Mouse (Mus musculus) lung, adult 10 weeks (tissue): ENCODE results near the gene Ccr1l1. TPM values are rescaled to one million over a fixed set of nuclear protein-coding genes. Genes with fewer than 3 reads are reported as not detected.

Experiments
- polyA plus RNA-seq: library from polyadenylated mRNA; stranded (reverse); fragments of 350-450 nt; fragmentation: Illumina TruSeq; extraction: RNeasy Lipid Tissue Mini Kit (QIAGEN cat#74804); gene quantifications from one replicate; pipeline ENCODE4 v1.2.3, GENCODE M21; 2014; ENCODE audit warnings: low read depth, low replicate concordance; ENCODE audit not compliant: insufficient read depth

Gene Ccr1l1
- polyA plus RNA-seq, result not detected

DNA sequence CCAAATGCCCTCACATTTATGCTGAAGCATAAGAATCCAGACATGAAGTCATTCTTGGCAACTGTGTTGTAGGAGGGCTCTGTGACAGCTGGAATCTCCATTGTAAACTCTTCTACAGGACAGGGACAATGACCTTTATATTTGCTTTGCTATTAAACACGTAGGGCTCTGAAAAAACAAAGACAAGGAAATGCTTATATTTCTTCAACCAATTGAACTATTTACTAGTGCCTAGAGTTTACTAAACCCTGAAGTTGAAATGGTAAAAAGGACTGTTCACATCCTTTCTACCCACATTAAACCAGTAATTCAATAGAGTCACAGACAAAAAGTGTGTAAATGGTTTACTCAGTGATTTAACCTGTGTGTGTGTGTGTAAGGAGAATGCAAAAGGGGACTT, at the start of gene Ccr1l1:
Gene Ccr1l1 (minus strand): TSS at position 101 of the 400 bp plus-strand sequence.

DNA sequence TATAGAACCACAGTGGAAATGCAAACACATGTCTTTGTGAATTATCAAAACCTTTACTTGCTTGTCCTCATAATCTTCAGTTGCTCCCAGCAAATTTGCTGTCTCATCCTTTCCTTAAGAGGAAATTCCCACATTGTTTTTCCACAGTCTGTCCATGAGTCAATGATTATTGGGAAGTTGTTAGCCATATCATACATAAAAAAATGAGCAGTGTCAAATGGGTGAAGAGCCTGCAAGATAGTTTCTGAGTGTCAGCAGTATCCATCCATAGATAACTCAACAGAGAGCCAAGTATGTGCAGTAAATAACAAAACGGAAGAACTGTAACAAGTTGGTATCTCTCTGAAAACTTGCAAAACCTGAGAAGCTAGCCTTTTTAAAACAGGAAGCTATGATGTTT, 43.5 kb upstream of the Ccr1l1 start, which contains the start of gene Ccr3:
Gene Ccr3 (plus strand): TSS at position 301 of the 400 bp plus-strand sequence.

DNA sequence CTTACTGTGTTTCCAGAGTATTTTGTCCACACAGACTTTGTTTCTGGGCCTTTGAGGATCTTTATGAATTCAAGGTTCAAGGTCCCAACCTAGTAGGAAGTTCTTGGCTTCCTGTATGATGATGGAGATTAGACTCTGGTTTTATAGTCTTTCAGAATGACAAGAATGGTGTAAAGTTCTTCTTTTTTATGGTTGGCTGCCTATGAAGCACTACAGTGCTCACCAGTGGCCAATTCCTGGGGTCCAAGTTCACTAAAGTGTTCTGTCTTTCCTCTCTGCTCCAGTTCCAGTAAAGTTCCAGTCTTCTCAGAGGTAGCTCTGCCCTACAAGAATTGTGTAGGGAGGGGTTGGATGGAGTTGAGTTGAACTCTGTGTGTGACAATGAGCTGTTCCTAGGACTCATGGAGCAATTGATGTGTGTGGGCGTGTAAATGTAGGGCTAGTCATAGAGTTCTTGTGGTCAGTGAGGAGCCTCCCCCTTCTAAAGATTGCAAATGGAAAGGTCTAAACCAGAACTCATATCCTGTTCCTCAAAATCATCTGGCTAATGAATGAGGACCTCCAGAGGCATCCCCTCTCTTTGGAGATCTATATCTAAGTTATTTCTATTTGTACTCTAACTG, 9.8 kb downstream of the Ccr1l1 start, which contains the start of gene Ccr1:
Gene Ccr1 (minus strand): TSS at position 403 of the 623 bp plus-strand sequence.

Other genes with a start within 250 kb of the Ccr1l1 start
- gene Cxcr6, start 171.9 kb downstream of the Ccr1l1 start, polyA plus RNA-seq, result 4.9 TPM
- gene Fyco1, start 126.5 kb downstream of the Ccr1l1 start, polyA plus RNA-seq, result 6.7 TPM
- 0.53 TPM for gene Xcr1, start 116.4 kb downstream of the Ccr1l1 start, polyA plus RNA-seq
- 6.5 TPM for gene Ccr1, start 9.7 kb downstream of the Ccr1l1 start, polyA plus RNA-seq
- gene Ccr3, start 43.6 kb upstream of the Ccr1l1 start, polyA plus RNA-seq, result 0.77 TPM
- 14.0 TPM for gene Ccr2, start 123.5 kb upstream of the Ccr1l1 start, polyA plus RNA-seq
- 3.4 TPM for gene Ccr5, start 143.1 kb upstream of the Ccr1l1 start, polyA plus RNA-seq